Mouse (Mus musculus) liver, embryonic 16.5 days (tissue): Measurements from ENCODE around the gene Cenpq. TPM values are rescaled to one million over a fixed set of nuclear protein-coding genes. Genes with fewer than 3 reads are reported as not detected.

ENCODE experiments used
- ATAC-seq: fragments of 200-750 bp; cut with Nextera tagmentation; 2 replicates; pipeline ENCODE4 v1.8.0; 2017; ENCODE audit warnings: low read depth, mild to moderate bottlenecking, moderate number of reproducible peaks, moderate library complexity
- H3K27ac ChIP-seq: fragments of 300-500 bp; sonication (generic); 2 replicates; pipeline ENCODE4 v1.5.1; 2014; ENCODE audit warnings: mild to moderate bottlenecking, low read length
- H3K27me3 ChIP-seq: fragments of 300-500 bp; sonication (generic); 2 replicates; pipeline ENCODE4 v1.6.1; 2014; ENCODE audit warnings: low read depth, low read length, mixed read lengths; ENCODE audit not compliant: control insufficient read depth, insufficient read depth
- H3K36me3 ChIP-seq: fragments of 300-500 bp; sonication (generic); 2 replicates; pipeline ENCODE4 v1.6.1; 2014; ENCODE audit warnings: mild to moderate bottlenecking; ENCODE audit not compliant: control insufficient read depth, insufficient read depth
- H3K4me1 ChIP-seq: fragments of 300-500 bp; sonication (generic); 2 replicates; pipeline ENCODE4 v1.6.1; 2014; ENCODE audit warnings: low read depth, low read length, mixed read lengths; ENCODE audit not compliant: control insufficient read depth
- H3K4me2 ChIP-seq: fragments of 300-500 bp; sonication (generic); 2 replicates; pipeline ENCODE4 v1.6.1; 2014; ENCODE audit warnings: low read depth, low read length, mixed read lengths
- H3K4me3 ChIP-seq: fragments of 300-500 bp; sonication (generic); 2 replicates; pipeline ENCODE4 v1.5.1; 2014; ENCODE audit warnings: low read depth, mild to moderate bottlenecking, low read length
- H3K9ac ChIP-seq: fragments of 300-500 bp; sonication (generic); 2 replicates; pipeline ENCODE4 v1.6.1; 2014; ENCODE audit warnings: low read depth, low read length
- H3K9me3 ChIP-seq: fragments of 300-500 bp; sonication (generic); replicated peaks from 2 replicates; pipeline ENCODE4 v1.6.1; 2016; ENCODE audit warnings: low read length; ENCODE audit not compliant: control insufficient read depth
- WGBS: fragments of 180-500 bp; shearing (Covaris S2); extraction: QIAGEN DNeasy Blood & Tissue Kit; methylation state at CpG from one replicate; pipeline ENCODE4 v1.1.7; 2014; ENCODE audit not compliant: insufficient replicate concordance; 5-methylcytosine and 5-hydroxymethylcytosine counted together
- polyA plus RNA-seq: library from polyadenylated mRNA; unstranded; fragments of >200 nt; fragmentation: Nextera tagmentation; extraction: Ambion mirVana; gene quantifications from 2 replicates; pipeline ENCODE4 v1.2.1, GENCODE M21; 2015

Cenpq gene
- polyA plus RNA-seq, 1 experiment from 2014 or later, result 21.1 TPM

- Histone ChIP-seq H3K4me1 (no peaks in the 10 kb centered on the region; the same call in none of the 2 replicates), H3K27ac (no peak overlapping the region), H3K9me3 (no peaks in the 10 kb centered on the region), H3K9ac (no peak overlapping the region), H3K27me3 (no peaks in the 10 kb centered on the region), H3K4me3 (no peak overlapping the region), H3K4me2 (no peak overlapping the region), H3K36me3 (no peaks in the 10 kb centered on the region)
- no peak for ATAC-seq
- WGBS, result 77% methylated on average over 3 of the region's 3 CpGs
Measured at GRCm38 (mm10) chr17:40874701-40875100, 60.1 kb downstream of the Cenpq start.

GRCm38 (mm10) chr17:40873582-40874011 is 61.2 kb downstream of the Cenpq start:
- Histone ChIP-seq H3K9ac (no peak overlapping the region), H3K27me3 (no peaks in the 10 kb centered on the region), H3K9me3 (no peaks in the 10 kb centered on the region), H3K4me1 (no peaks in the 10 kb centered on the region; the same call in 1 of the 2 replicates), H3K4me3 (no peak overlapping the region), H3K4me2 (no peak overlapping the region), H3K27ac (no peak overlapping the region), H3K36me3 (no peaks in the 10 kb centered on the region)
- WGBS, result 18% methylated on average over 2 of the region's 2 CpGs
- no peak for ATAC-seq

Other genes starting within 250 kb of the Cenpq start
- gene Esp1, start 207.9 kb downstream of the Cenpq start, polyA plus RNA-seq, result not detected in 2 replicates
- 0.08 and 0.27 TPM in 2 replicates for gene Crisp2, start 128.0 kb downstream of the Cenpq start, polyA plus RNA-seq
- gene Rhag, start 123.9 kb downstream of the Cenpq start, polyA plus RNA-seq, result 223 and 224 TPM in 2 replicates
- 0.08 and 0.30 TPM in 2 replicates for gene 9130008F23Rik, start 54.5 kb downstream of the Cenpq start, polyA plus RNA-seq
- gene Glyatl3, start 20.7 kb downstream of the Cenpq start, polyA plus RNA-seq, result not detected in 2 replicates
- 33.0 and 33.5 TPM in 2 replicates for gene Mut, start 362 bp downstream of the Cenpq start, polyA plus RNA-seq